Mouse (Mus musculus): ENCODE results near the gene Myo18b.
A peak's percentile ranks its signal among the peaks of the same experiment; 100 is the strongest.

The Myo18b gene

DNA sequence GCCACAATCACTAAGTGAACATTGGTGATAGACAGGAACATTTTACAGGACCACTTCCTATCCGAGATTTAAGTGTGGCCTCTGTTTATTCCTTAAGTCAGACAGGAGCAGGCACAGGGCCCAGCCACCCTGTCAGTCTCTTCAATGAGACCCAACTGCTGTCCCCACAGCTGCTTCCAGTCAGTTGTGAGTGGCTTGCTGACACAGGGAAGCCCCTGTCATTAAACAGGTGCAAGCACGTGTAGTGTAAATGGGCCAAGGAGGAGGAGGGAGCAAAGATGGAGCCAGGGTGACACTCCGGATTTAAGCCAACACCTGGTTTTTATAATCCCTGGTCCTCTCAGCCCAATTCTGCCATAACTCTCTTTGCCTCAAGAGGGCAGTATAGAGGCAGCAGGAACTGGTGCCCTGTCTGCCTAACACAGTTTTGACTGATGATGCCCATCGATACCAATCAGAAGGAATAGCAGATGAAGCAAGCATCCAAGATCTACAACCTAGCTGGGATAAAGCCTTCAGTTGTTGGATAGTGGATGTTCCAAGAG, 19.2 kb downstream of the Myo18b start:
- no peak for DNase-seq

DNA sequence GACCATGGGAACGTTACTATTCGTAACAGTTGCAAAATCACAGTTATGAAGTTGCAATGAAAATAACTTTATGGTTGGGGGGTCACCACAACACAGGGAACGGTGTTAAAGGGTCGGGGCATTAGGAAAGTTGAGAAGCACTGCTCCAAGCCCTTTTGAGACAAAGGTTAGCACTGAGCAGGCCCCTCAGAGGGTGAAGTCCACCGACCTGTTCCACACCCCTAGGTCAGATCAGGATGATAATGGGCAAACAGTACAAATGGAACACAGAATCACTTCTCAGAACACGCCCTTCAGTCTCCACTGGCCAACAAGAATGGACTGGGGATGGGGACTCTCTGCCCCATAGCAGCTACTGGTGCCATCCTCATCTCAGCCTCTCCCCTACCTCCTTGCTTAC, 23.2 kb downstream of the Myo18b start:
- DNase-seq = no peak

DNA sequence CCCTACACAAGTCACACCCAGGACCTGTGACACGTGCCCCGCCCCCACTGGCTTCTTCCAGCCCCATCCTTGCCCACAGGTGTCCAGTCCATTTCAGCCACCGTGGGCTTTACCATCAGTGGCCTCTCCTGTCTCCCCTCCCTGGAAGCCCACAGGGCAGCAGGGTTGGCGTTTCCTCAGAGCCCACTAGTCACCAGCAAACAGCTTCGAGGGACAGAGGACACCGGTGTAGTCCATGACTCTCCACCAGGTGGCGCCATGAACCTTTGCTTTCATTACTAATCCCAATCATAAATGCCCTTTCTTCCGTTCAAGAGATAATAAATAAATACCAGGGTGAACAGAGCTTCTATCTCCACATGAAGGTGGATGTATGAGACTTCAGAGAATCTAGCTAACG, 25.4 kb downstream of the Myo18b start:
- peak; percentile 92 for DNase-seq

DNA sequence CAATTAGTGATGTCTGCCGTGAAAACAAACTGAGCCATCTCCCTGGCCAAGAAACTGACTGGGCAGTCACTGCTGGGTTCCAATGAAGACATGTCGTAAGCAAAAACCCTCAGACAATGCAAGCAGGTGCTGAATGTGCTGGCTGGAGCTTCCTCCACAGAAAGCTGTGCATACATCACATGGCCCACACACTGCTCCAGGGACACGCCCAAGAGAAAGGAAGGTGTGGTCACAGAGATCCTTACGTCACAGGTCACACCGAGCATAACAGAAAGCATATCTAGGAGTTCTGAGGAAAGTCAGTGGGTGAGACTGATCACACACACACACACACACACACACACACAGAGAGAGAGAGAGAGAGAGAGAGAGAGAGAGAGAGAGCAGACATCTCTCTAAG, 27.5 kb downstream of the Myo18b start:
- DNase-seq = no peak

DNA sequence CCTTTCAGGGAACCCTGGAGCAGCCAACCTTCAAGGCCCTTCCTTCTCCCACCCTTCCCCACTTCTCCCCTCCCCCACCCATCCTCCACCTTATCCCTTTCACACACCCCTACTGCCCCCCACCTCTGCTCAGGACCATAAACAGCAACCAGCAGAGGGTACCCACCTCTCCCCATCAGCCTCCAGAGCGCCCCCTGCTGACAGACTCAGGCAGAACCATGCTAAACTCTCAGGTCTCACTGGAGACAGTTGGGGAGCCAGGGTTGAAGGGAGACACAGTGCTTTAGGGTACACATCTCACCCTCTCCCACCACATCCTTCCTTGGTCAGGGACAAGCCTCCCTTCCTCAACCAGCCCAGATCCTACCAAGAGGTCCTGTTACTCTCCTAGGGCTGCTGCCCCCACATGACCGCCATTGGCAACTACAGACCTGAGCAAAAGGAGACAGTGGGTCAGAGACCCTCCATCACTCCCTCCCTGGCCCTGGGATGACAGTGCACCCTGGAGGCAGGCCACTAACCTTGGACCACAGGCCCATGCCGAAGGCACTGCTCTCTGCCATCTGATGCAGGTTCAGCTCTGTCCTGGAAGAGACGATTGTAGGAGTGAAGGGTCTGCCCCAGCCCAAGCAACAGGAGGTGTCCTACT, 31.3 kb downstream of the Myo18b start:
- peak; percentile 89 for DNase-seq

DNA sequence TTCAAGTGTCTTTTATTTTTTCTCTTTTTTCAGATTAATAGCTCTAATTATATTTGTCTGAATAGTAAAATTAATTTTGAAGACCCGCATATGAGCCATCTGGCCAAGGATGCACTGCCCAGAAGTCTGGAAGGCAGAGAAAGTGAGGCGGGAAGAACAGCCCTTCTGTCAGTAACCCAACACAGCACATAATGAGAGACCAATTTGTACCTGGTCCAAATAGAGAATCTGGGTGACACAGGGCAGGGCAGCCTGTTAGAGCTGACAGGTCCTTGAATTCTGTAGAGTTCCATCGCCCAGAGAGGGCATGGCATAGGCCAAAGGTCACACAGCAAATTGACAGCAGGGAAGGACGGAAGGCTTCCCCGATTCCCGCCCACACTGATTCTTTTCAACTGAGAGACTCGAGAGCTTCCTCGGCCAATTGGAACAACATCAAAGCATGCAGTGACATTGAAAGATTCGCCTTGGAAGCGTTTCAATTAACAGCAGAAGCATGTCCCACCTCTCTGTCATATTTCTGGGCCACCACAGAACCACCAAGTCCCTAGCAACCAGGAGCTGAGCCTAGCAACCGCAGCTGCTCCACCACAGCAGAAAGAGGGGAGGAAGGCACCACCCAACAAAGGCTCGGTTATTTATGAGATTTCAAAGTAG, 36.7 kb downstream of the Myo18b start:
- DNase-seq = no peak

DNA sequence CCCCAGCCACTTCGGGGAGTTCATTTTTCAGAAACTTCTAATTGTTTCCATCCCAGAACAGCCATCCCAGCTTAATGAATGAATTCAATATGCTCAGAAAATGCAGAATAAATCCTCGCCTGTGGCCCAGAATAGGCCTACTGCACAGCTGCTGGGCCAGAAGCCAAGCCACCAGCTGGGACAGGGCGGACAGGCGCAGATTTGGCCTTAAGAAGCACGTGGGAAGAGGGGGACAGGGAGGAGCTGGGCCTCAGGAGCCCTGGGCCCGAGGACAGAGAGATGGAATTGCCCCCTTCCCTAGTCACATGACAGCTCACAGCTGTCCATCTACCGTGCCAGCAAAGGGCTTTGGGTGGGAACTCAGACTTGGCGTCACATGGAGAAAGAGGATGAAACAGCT, 43.0 kb downstream of the Myo18b start:
- peak; percentile 98 for DNase-seq

DNA sequence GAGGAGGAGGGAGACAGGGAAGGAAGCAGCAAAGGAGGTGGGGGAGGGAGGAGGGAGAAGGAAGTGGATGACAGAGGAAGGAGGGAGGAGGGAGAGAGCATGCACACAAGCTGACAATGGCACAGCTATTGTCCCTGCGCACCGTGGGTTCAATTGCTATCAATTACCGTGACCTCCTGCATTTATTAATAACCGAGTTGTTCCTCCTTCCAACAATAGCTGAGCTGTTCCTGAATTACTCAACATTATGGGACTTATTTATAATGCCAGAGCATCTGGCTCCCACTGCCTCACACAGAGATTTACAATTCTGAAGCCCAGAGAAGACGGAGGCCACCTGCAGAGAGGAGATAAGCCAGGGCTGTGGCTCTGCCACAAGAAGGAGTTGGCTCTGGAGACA, 44.8 kb downstream of the Myo18b start:
- no peak for DNase-seq

DNA sequence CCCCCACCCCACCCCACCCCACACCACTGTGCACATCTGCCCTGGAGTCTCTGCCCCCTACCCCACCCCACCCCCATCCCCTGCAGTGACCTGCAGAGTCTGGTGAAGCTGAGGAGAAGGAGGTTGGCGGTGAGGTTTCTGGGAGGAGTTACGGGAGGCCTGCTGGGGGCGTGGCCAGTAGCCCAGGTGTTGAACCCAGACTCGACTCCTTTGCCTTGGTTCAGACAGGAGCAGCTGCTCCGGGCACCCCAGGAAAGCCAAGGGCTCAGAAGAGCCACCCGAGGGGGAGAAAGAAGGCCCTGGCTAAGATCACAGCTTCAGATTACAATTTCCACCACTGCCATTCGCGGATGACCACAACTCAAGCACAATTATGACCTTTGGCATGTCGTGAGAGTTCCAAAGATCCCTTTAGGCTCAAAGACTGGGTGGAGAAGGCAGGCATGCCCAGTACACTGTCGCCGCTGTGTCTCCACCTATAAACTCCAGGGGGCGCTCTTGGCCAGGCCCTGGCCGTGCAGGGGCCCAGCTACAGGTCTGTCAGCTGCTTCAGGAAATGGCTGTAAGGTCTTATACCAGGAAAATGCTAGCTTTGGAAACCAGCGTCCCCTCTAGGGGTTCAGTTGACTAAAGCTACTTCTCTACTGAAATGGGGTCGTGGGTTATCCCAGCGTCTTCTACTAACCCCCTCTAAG, 47.4 kb downstream of the Myo18b start:
- no peak for DNase-seq

DNA sequence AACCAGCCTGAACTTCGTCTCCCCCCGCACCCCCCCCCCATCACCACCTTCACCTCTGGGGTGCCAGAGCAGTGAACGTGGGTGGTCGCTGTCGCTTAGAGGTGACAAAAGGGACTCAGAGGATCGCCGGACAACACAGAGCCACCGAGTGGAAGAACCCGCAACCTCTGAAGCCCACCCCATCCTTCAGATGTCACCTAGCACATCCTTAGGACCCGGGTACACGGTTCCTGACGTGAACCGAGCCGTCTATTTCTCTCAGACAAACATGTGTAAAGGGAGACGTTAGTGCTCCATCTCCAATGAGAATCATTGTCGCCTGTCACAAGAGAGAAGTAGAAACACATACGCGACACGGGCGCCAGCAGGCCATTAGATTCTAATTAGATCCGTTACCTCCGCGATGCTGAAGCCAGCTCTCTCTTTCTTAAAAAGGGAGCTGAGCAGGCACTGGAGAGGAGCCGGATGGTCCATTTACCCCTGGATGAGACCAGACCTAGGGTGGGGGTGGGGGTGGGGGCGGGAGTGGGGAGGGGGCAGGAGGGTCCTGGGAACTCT, 48.1 kb downstream of the Myo18b start:
- no peak for DNase-seq

DNA sequence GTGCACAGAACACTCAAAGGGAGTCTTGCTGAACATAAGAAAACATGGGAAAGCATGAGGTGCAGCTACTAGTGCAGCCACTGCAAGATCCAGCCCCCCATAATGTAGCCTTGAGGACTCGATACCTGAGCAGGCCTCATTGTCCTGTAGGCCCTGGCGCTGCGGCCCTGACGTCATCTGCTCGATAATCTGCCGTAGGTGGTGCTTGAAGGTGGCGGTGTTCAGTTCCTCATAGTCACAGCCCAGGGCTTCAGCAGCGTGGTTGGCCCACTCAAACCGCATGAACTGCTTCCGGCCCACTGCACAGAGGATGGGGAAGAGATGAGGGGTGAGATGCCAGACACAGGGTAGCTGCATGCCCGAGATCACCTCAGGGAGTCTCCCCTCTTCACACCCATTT, 50.0 kb downstream of the Myo18b start:
- DNase-seq = peak; percentile 90

DNA sequence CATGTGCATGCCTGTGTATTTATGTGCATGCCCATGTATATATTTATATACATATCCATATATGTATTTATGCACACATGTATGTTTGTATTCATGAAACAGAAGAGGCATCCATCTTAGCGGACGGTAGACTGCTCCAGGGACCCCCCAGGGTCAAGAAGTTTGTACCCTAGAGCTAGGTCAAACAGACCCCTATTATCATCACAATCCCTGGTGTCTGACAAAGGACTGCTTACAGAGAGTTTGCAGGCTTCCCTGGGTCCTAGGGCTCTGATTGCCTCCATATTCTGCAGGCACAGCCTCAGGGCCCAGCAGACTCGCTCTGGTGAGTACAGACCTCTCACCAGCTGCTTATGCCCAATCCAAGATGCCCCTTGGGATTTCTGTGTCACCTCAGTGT, 51.7 kb downstream of the Myo18b start:
- no peak for DNase-seq

DNA sequence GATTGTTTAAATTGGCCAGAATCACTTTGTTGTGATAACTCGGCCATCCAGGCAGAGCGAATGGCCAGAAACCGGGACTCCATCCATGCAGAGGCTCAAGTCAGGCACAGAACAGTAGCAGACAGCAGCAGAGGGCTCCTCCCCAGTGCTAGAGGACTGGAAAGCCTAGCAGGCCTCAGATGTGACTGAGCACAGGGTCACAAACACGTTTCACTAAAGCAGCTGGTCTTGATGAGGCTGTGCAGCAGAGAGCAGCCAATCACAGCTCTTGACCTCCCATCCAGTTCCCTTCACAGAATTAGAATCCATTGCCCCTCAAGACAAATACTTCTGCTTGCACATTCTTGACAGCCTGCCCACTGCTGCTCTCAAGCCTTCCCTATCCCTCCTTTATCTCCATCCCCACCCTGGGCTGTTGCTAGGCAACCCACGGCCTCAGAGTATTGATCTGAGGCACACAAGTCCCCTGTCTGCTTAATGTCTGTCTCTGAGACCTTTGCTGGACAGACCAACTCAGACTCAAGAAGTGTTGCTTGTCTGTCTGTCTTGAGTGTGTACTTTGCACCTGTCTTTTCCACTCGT, 52.4 kb downstream of the Myo18b start:
- peak; percentile 86 for DNase-seq

DNA sequence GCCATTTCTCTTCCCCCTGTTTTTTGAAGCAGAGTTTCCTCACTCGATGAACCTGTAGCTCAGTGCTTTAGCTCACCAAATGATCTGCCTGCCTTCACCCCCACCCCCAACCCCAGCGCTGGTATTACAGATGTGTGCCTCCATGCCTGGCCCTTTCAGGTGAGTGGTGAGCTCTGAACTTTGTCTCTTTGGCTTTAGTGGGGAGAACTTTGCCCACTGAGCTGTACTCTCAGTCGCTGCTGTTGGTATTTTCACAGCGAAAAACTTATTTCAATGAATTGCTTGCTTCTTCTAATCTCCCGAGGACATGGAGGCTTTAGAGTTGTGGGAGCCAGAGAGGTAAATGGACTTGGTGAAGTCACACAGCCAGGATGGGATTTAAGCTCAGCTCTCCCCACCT, 53.5 kb downstream of the Myo18b start:
- DNase-seq = no peak

DNA sequence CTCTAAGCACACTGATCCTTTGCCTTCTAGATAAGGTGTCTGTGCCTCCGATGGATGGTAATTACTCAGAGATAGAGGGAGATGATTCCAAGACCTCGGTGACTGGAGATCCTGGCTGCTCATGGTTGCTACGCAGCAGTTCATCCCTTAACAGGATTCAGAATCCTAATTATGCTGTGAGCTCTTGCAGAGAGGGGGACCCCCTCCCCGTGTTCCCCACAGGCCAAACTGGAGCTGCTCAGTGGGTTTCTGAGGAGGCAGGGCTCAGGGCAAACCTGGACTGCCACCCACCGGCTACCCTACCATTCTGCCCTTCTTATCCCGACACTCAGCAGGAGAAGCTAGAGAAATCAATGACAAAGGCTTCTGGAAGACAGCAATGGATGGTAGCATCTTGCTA, 54.3 kb downstream of the Myo18b start:
- DNase-seq = no peak

DNA sequence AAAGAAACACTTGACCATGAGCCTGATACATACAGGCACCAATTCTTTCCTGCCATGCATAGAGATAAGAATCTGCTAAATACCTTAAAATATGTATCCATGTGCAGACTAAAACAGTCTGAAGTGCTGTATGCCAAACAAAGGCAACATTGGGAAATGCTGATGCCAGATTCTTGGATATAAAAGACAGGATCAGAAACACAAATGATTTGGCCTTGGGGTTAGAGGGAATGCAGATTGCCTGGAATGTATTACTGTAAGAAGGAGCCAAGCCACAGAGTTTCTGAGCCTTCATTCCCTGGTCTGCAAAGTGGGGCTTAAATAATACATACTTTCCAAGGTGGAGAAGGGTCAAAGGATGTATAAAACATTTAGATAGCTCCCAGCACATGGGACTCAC, 61.3 kb downstream of the Myo18b start:
- DNase-seq = no peak

DNA sequence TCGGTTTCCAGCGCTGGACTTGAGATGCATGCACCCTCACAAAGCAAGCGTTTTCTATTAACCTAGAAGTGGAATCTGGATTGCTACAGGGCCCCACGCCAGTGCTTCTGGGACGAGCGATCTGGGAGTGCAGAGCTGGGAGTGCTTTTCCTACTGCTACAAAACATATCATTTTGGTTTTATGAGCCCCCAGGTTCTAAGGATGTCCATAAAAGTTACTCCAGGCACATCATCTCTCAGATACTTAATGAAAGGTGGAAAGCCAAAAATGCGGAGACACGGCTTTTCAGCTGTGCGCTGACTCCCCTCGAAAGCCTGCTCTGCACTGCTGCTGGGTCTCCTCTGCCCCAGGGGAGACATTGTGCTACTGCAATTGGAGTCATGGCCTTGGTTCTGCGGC, 62.3 kb downstream of the Myo18b start:
- no peak for DNase-seq

DNA sequence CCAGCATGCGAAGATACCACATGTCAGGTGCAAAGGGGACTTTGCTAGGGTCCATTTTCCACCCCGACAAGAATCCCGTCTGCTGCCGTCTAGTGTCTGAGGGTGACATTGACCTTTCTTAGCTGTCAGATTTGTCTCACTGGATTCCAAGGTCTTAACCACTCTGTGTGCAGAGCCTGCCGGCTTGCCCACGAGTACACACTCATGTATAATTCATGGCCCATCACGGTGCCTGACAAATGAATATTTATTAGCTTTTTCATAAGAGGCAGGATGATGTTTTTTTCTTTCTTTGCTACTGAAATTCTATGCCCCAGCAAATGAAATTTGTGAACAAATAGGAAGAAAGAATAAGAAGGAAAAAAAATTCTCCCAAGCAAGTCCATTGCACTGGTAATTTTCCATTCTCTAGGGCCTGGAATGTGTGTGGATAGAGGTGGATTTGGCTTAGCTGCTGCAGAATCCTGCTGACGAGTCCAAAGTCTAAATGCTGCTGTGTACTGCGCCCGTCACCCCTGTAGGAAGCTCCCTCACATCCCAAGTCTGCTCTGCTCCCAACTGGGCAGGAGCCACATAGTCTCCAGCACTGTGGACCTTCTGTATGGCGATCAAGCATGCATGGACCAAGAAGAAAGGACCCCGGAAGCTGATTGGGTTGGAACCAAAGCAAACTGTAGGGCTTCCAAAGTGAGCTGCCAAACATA, 70.9 kb downstream of the Myo18b start:
- no peak for DNase-seq

DNA sequence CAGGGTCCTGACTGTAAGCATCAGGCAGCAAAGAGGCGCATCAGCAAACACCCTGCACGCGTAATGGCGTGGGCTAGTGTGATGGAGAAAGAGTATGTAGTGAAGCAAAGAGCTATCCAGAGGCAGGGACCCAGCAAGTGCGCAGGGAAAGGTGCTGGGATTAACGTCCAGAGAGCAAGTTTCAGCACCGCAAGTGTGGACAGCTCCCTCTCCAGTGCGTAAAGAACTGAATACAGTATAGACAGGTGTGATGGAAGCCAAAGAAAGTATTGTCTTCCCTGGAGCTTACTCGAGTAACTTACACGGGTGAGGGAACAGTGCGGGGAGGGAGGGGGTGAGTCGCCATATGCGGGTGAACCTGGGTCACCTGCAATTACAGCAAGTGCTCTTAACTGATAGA, 71.8 kb downstream of the Myo18b start:
- DNase-seq = no peak

DNA sequence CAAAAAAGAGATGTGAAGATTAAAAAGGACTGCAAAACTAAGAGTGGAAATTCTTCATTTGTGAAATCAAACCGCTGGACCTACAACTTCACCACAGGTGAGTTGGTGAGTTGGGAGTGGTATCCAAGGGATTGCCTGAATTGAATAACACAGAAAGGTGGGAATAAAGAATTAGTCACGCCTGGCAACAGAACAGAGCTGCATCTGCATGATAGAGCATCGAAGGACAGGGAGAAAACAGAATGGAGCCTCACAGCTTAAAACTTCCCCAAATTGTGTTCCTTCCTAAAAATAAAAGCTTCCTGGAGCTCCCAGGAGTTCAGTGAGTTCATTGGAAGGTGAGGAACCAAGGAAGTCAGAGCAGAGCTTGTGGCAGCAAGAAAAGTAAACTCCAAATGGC, 73.7 kb downstream of the Myo18b start:
- DNase-seq = no peak

DNA sequence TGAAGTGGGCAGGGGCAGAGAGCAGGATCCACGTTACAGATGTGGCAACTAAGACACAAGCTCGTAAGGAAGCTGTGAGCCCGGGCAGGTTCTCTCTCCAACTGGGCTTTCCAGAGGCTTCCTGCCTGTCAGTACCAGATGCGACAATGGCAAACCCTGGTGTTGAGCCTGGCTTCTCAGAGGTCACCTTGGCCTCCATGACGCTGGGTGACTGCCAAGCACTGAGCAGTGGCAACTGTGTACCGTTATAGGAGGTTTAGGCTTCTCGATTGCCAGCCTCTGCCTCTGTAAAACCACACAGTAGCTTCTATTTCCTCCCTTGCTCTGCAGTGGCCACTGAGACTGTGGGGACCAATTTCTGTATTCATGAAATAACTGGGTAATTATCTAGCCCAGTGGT, 81.1 kb downstream of the Myo18b start:
- DNase-seq = no peak

DNA sequence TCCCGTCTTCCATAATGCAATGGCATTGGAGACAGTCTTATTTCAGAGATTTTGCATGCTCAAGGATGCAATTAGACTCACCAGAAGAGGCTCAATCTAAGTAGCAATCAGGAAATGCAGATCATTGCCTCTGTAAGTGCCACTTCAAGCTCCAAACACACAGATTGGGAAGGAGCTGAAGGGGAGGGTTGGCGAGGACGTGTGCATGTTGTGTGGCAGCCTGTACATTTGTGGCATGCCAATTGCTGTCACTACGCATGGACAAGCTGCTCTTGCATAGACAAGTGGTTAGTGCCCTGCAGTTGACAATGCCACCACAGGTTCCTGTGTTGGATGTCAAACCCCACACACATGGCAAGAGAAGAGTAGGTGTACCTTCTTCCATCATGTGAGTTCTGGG, 88.5 kb downstream of the Myo18b start:
- DNase-seq = no peak

DNA sequence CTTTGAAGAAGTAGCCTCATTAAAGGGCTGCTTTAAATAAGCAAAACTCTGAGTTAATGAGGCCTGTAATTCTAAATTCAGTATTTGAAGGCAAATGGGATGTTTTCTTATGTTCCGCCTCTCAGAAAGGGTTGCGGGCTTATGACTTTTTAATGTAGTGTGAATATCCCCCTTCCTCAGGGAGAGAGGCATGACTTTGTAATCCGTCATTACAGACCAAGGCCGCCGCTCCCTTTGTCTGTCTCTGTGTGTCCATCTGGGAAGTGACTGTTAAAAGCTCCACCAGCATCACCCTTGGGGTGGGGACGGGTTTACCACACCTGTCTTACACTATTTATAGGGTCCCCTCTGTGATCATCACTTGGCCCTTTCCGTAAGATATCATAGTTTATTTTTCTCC, 100.1 kb downstream of the Myo18b start:
- no peak for DNase-seq

All from heart, adult 11 months (tissue).